Mouse (Mus musculus) G1E (cell line): ENCODE data around the gene Elovl6. TPM values are rescaled to one million over a fixed set of nuclear protein-coding genes. Genes with fewer than 3 reads are reported as not detected.

Experiments
- ATAC-seq: 2 replicates; pipeline ENCODE4 v1.8.0; 2016; ENCODE audit warnings: mild to moderate bottlenecking; ENCODE audit not compliant: insufficient number of reproducible peaks, poor library complexity, low FRiP score, severe bottlenecking; ENCODE audit errors: extremely low read depth
- DNase-seq: peaks from one replicate; pipeline ENCODE4 v3.0.0; 2012; ENCODE audit warnings: low spot score
- H3K27me3 ChIP-seq: 2 replicates; pipeline ENCODE4 v1.6.1; 2012; ENCODE audit warnings: mild to moderate bottlenecking, low read length, inconsistent platforms; ENCODE audit not compliant: insufficient read depth
- H3K36me3 ChIP-seq: replicated peaks from 2 replicates; pipeline ENCODE3; 2012; ENCODE audit warnings: mild to moderate bottlenecking, inconsistent platforms
- H3K4me1 ChIP-seq: 2 replicates; pipeline ENCODE4 v1.6.1; 2012; ENCODE audit warnings: low read depth, low read length, inconsistent platforms, mixed read lengths; ENCODE audit not compliant: insufficient read depth
- H3K4me3 ChIP-seq: 2 replicates; pipeline ENCODE4 v1.5.1; 2012; ENCODE audit warnings: low read depth, mild to moderate bottlenecking, inconsistent platforms, low read length, moderate library complexity, mixed read lengths
- H3K9me3 ChIP-seq: replicated peaks from 2 replicates; pipeline ENCODE4 v1.6.1; 2012; ENCODE audit warnings: inconsistent platforms
- CTCF ChIP-seq: IDR thresholded peaks from 2 replicates; pipeline ENCODE4 v1.5.1; 2012; ENCODE audit warnings: low read depth, low read length, inconsistent platforms, mixed read lengths
- GATA1 ChIP-seq: IDR thresholded peaks from 2 replicates; pipeline ENCODE4 v1.6.1; 2012; ENCODE audit warnings: borderline replicate concordance, low read length, inconsistent platforms, mixed read lengths
- GATA2 ChIP-seq: IDR thresholded peaks from 2 replicates; pipeline ENCODE4 v1.6.1; 2012; ENCODE audit warnings: low read depth, low read length, inconsistent platforms, borderline replicate concordance
- POLR2AphosphoS5 ChIP-seq: IDR thresholded peaks from 2 replicates; pipeline ENCODE4 v1.6.1; 2012; ENCODE audit warnings: low read depth, low read length, inconsistent platforms; ENCODE audit not compliant: insufficient replicate concordance
- TAL1 ChIP-seq: conservative IDR thresholded peaks from 2 replicates; pipeline ENCODE4 v1.6.1; 2012; ENCODE audit warnings: low read depth, low read length, inconsistent platforms, mixed read lengths
- polyA plus RNA-seq: library from polyadenylated mRNA; stranded (reverse); fragments of >175 nt; gene quantifications from 2 replicates; pipeline ENCODE4 v1.2.3, GENCODE M21; 2012
- total RNA-seq, 2 experiments: library from RNA; stranded (forward) in 1 of 2; stranded (reverse) in 1 of 2; fragments of 200-1000 nt in 1 of 2; fragments of >200 nt in 1 of 2; fragmentation: Nextera tagmentation in 1 of 2; gene quantifications; 2 replicates each; pipeline ENCODE4 v1.2.3; 2014 to 2017

The Elovl6 gene
- total RNA-seq (2014; fragmentation: Nextera tagmentation) (20.4 and 20.6 TPM in 2 replicates), total RNA-seq (2017) (17.5 and 20.4 TPM in 2 replicates), polyA plus RNA-seq (2.3 TPM in 2 replicates)

DNA sequence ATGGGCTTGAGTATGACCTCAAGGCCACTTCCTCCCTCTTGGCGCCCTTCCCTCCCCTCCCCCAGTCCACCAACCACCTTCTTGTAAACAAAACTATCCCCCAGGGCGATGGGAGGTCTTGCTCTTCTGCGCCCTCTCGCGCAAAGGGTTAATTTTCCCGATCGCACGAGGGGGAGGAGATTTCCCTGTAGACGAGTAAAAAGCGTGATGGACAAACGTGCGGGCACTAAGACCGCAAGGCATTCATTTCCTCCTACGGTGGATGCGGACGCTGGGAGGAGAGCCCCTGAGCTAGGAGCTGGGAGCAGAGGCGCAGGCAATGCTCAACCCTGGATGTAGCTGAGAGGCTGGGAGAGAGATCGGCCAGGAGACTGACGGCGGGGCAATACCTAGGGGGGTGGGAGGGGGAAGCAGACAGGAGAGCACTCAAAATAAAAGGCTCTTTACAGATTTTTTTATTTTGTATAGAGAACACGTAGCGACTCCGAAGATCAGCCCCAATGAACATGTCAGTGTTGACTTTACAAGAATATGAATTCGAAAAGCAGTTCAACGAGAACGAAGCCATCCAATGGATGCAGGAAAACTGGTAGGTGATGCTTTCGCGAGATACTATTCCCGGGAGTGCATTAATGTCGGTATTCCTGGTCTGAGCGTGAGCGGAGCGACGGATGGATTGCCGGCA is at the start of gene Elovl6:
Elovl6 (plus strand) TSS at position 176 of the 685 bp plus-strand sequence.
- peak within 1 kb of the TSS; percentile 73 for H3K4me3 ChIP-seq

DNA sequence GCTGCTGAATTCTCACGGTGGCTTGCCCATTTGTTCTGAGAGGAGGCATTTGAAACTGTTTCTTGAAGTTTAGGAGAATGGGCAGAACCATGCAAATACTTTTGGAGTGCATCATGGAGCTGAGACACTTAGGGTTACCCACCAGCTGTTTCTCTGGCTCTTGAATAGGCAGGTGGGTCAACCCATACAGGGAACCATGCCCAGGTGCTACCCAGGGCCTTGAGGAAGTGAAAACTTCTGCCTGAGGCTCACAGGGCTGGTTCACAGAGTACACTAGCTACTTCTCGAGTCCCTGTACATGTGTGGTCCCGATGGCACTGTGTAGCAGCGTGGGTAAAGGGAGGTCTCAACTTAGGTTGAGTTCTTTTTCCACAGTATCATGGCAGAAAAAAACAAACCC is 43.4 kb upstream of the Elovl6 start:
- ATAC-seq (no peak), DNase-seq (no peak)
- Histone ChIP-seq H3K36me3 (no peaks in the 10 kb centered on the region), H3K9me3 (no peaks in the 10 kb centered on the region), H3K4me3 (no peak overlapping the region), H3K4me1 (no peaks in the 10 kb centered on the region), H3K27me3 (no peaks in the 10 kb centered on the region)
- TF ChIP-seq CTCF (no peak), GATA2 (no peak), POLR2AphosphoS5 (no peak), GATA1 (no peak), TAL1 (no peak)

More for the DNA sequence above, at the start of gene Elovl6:
- Histone ChIP-seq H3K9me3 (no peaks in the 10 kb centered on the region), H3K36me3 (peaks cover 8% of the 10 kb centered on the region), H3K27me3 (no peaks in the 10 kb centered on the region), H3K4me1 (peaks cover 39% of the 10 kb centered on the region)
- DNase-seq (peak; percentile 58), ATAC-seq (peak; percentile 15; the same call in 1 of the 2 replicates)
- no peak for TF ChIP-seq CTCF
- TF ChIP-seq GATA1 = no peak
- TF ChIP-seq GATA2 = no peak
- TF ChIP-seq TAL1 = no peak
- no peak for TF ChIP-seq POLR2AphosphoS5

GRCm38 (mm10) chr3:129494123-129494522 is 38.0 kb upstream of the Elovl6 start:
- H3K4me3 ChIP-seq = no peak overlapping the region
- no peaks in the 10 kb centered on the region for H3K4me1 ChIP-seq
- ATAC-seq = no peak
- H3K36me3 ChIP-seq = no peaks in the 10 kb centered on the region
- no peak for DNase-seq
- TF ChIP-seq POLR2AphosphoS5 (no peak), GATA2 (no peak), GATA1 (no peak), CTCF (no peak), TAL1 (no peak)
- no peaks in the 10 kb centered on the region for H3K9me3 ChIP-seq
- H3K27me3 ChIP-seq = no peaks in the 10 kb centered on the region

GRCm38 (mm10) chr3:129494731-129495130 is 37.4 kb upstream of the Elovl6 start:
- no peak overlapping the region for H3K4me3 ChIP-seq
- no peak for DNase-seq
- TF ChIP-seq CTCF = no peak
- TF ChIP-seq POLR2AphosphoS5 = no peak
- TF ChIP-seq TAL1 = no peak
- TF ChIP-seq GATA2 = no peak
- TF ChIP-seq GATA1 = no peak
- no peaks in the 10 kb centered on the region for H3K9me3 ChIP-seq
- ATAC-seq = no peak
- no peaks in the 10 kb centered on the region for H3K4me1 ChIP-seq
- no peaks in the 10 kb centered on the region for H3K36me3 ChIP-seq
- no peaks in the 10 kb centered on the region for H3K27me3 ChIP-seq

- H3K9me3 ChIP-seq = no peaks in the 10 kb centered on the region
- H3K4me3 ChIP-seq = no peak overlapping the region
- ATAC-seq (no peak), DNase-seq (no peak)
- no peak for TF ChIP-seq GATA2
- TF ChIP-seq POLR2AphosphoS5 = no peak
- TF ChIP-seq TAL1 = no peak
- no peak for TF ChIP-seq GATA1
- no peak for TF ChIP-seq CTCF
- no peaks in the 10 kb centered on the region for H3K36me3 ChIP-seq
- no peaks in the 10 kb centered on the region for H3K4me1 ChIP-seq
- H3K27me3 ChIP-seq = no peaks in the 10 kb centered on the region
Measured at GRCm38 (mm10) chr3:129503781-129504180, 28.4 kb upstream of the Elovl6 start.

GRCm38 (mm10) chr3:129504928-129505327 is 27.2 kb upstream of the Elovl6 start:
- H3K36me3 ChIP-seq = no peaks in the 10 kb centered on the region
- ATAC-seq (no peak), DNase-seq (no peak)
- H3K9me3 ChIP-seq = no peaks in the 10 kb centered on the region
- TF ChIP-seq GATA1 = no peak
- no peak for TF ChIP-seq POLR2AphosphoS5
- TF ChIP-seq GATA2 = no peak
- no peak for TF ChIP-seq CTCF
- no peak for TF ChIP-seq TAL1
- no peak overlapping the region for H3K4me3 ChIP-seq
- no peaks in the 10 kb centered on the region for H3K4me1 ChIP-seq
- H3K27me3 ChIP-seq = no peaks in the 10 kb centered on the region
